Mouse (Mus musculus): ENCODE data around the gene Ppp1r12b.

DNA sequence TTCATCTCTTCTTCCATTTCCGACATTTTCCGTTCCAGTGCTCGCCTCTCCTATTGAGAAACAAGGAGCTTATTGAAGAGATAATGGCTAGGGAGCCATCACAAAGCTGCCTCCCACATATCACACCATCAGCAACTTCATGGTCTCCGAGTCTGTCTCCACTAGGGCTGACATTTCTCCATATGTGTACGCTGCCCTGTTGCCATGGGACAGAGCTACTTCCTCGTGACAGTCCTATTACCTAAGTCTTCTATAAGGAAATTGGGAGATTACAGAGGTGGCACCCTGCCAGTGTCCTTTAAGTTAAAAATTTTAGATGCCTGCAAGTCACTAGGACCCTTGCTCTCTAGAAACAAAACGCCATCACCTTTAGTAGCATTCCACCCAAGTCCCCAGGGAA lies 183.7 kb downstream of the Ppp1r12b start:
- no peak for TF ChIP-seq CTCF (IDR thresholded peaks at IDR 0.05; ENCODE audit: extremely low read depth, insufficient read depth, insufficient read length, insufficient replicate concordance)
- TF ChIP-seq POLR2A (IDR thresholded peaks at IDR 0.05; ENCODE audit: low read depth, low read length): no peak

Data from spleen, adult 2 months (tissue).